Comparison of ENCODE assay signal across 9 mouse cellular contexts in genomic region chr4:116175711-116176542, GRCm38 (mm10). TPM values are rescaled to one million over a fixed set of nuclear protein-coding genes. Genes with fewer than 3 reads are reported as not detected.
A peak's percentile ranks its signal among the peaks of the same experiment; 100 is the strongest.
DNase-seq lines count a peak whose midpoint lies in the region; ATAC-seq and TF ChIP-seq lines count a peak whose summit lies in the region.
"Had no signal": no experiment of that assay in that cellular context is flagged by ENCODE, and none has a peak within 500 bp of the region (broad histone marks: within the 10 kb centered on the region; RNA-seq: fewer than 3 reads in every experiment).

No protein-coding gene starts in this region.

- no peaks in the 10 kb centered on the region for H3K9me3 ChIP-seq in kidney, embryonic 16.5 days (ENCODE audit: low read length)
- H3K9me3 ChIP-seq in forebrain, postnatal 0 days (ENCODE audit: low read length), result no peaks in the 10 kb centered on the region
- H3K9me3 ChIP-seq in limb, embryonic 12.5 days, result no peaks in the 10 kb centered on the region
- H3K9me3 ChIP-seq in neural tube, embryonic 14.5 days (ENCODE audit: control insufficient read depth, low read length), result no peaks in the 10 kb centered on the region

- no peak for DNase-seq in kidney, adult 9 months
- peak; percentile 66 for DNase-seq in c-Kit-positive CD71-positive TER-119-negative erythroid progenitor cells, embryonic 14.5 days (ENCODE audit: low read depth)
- peak; percentile 66 for DNase-seq in forebrain, postnatal 0 days
- DNase-seq in ovary, adult 18-20 months (ENCODE audit: low spot score), result no peak
- DNase-seq in thymus, postnatal 0 days (ENCODE audit: low spot score), result no peak

- 63% methylated on average over 7 of the region's 7 CpGs for WGBS in kidney, embryonic 16.5 days
- 55% methylated on average over 7 of the region's 7 CpGs for WGBS in forebrain, postnatal 0 days
- 66% methylated on average over 7 of the region's 7 CpGs for WGBS in limb, embryonic 12.5 days
- 70% methylated on average over 7 of the region's 7 CpGs for WGBS in neural tube, embryonic 14.5 days

- H3K4me2 ChIP-seq in kidney, embryonic 16.5 days (replicated peaks; ENCODE audit: low read depth, low read length), result peak overlapping the region; percentile 47
- H3K4me2 ChIP-seq in forebrain, postnatal 0 days (ENCODE audit: low read depth), result peak overlapping the region; percentile 44
- peak overlapping the region; percentile 26; the same call in 1 of the 2 replicates for H3K4me2 ChIP-seq in limb, embryonic 12.5 days
- 0 out of 2 replicates have a peak overlapping the region, but pooled peaks have one; percentile 29 for H3K4me2 ChIP-seq in neural tube, embryonic 14.5 days (ENCODE audit: low read depth, low read length)

- no peaks in the 10 kb centered on the region for H3K27me3 ChIP-seq in kidney, embryonic 16.5 days (ENCODE audit: insufficient read depth, low read length)
- H3K27me3 ChIP-seq in forebrain, postnatal 0 days (ENCODE audit: insufficient read depth, low read length), result no peaks in the 10 kb centered on the region
- H3K27me3 ChIP-seq in limb, embryonic 12.5 days, result no peaks in the 10 kb centered on the region
- H3K27me3 ChIP-seq in neural tube, embryonic 14.5 days (ENCODE audit: control insufficient read depth, insufficient read depth, low read length), result no peaks in the 10 kb centered on the region

- ATAC-seq in kidney, embryonic 16.5 days (ENCODE audit: low FRiP score, low TSS enrichment), result no peak
- peak; percentile 88 for ATAC-seq in forebrain, postnatal 0 days
- ATAC-seq in limb, embryonic 12.5 days (ENCODE audit: insufficient number of reproducible peaks, insufficient read depth, low FRiP score, low TSS enrichment, low read depth), result no peak
- no peak for ATAC-seq in neural tube, embryonic 14.5 days (ENCODE audit: low read depth)

- H3K9ac ChIP-seq in kidney, embryonic 16.5 days (replicated peaks; ENCODE audit: low read length), result peak overlapping the region; percentile 64
- peak overlapping the region; percentile 43 for H3K9ac ChIP-seq in forebrain, postnatal 0 days
- no peak overlapping the region for H3K9ac ChIP-seq in limb, embryonic 12.5 days (replicated peaks)
- H3K9ac ChIP-seq in neural tube, embryonic 14.5 days (replicated peaks; ENCODE audit: low read depth, low read length), result no peak overlapping the region

- H3K4me1 ChIP-seq in kidney, embryonic 16.5 days (ENCODE audit: insufficient read depth, low read length), result peaks cover 37% of the 10 kb centered on the region
- peaks cover 13% of the 10 kb centered on the region; the same call in 1 of the 2 replicates for H3K4me1 ChIP-seq in forebrain, postnatal 0 days (ENCODE audit: insufficient read depth)
- peaks cover 29% of the 10 kb centered on the region for H3K4me1 ChIP-seq in limb, embryonic 12.5 days (replicated peaks)
- H3K4me1 ChIP-seq in neural tube, embryonic 14.5 days (ENCODE audit: control insufficient read depth, insufficient read depth, low read length), result no peaks in the 10 kb centered on the region

- no peak for TF ChIP-seq CTCF in forebrain, postnatal 0 days (IDR thresholded peaks at IDR 0.05; ENCODE audit: low read depth)

- H3K27ac ChIP-seq in kidney, embryonic 16.5 days (ENCODE audit: low read length), result peak overlapping the region; percentile 96
- H3K27ac ChIP-seq in forebrain, postnatal 0 days (ENCODE audit: low read depth, low read length), result peak overlapping the region; percentile 77
- H3K27ac ChIP-seq in limb, embryonic 12.5 days, result no peak overlapping the region
- peak overlapping the region; percentile 52 for H3K27ac ChIP-seq in neural tube, embryonic 14.5 days (ENCODE audit: low read depth, low read length)

- H3K36me3 ChIP-seq in kidney, embryonic 16.5 days (ENCODE audit: insufficient read depth, low read length), result no peaks in the 10 kb centered on the region
- H3K36me3 ChIP-seq in forebrain, postnatal 0 days (ENCODE audit: insufficient read depth), result no peaks in the 10 kb centered on the region
- no peaks in the 10 kb centered on the region for H3K36me3 ChIP-seq in limb, embryonic 12.5 days
- H3K36me3 ChIP-seq in neural tube, embryonic 14.5 days (ENCODE audit: control insufficient read depth, insufficient read depth, low read length), result no peaks in the 10 kb centered on the region

- H3K4me3 ChIP-seq in kidney, embryonic 16.5 days (ENCODE audit: low read length), result peak overlapping the region; percentile 25; the same call in 1 of the 2 replicates
- H3K4me3 ChIP-seq in forebrain, postnatal 0 days (ENCODE audit: low read depth, low read length), result no peak overlapping the region
- no peak overlapping the region for H3K4me3 ChIP-seq in limb, embryonic 12.5 days (replicated peaks)
- no peak overlapping the region for H3K4me3 ChIP-seq in neural tube, embryonic 14.5 days (ENCODE audit: low read depth, low read length)

RNA-seq across cellular contexts. Expression of gene Gm49337, which starts 2.7 kb away (rescaled TPM):
- not detected in 2 replicates for polyA plus RNA-seq in kidney, embryonic 16.5 days (2015; fragmentation: Nextera tagmentation; extraction: Ambion mirVana)
- not detected in 2 replicates for total RNA-seq in forebrain, postnatal 0 days (2014; rRNA removed)
- not detected in 2 replicates for polyA plus RNA-seq in forebrain, postnatal 0 days (2015; fragmentation: Nextera tagmentation; extraction: Ambion mirVana)
- polyA plus RNA-seq in limb, embryonic 12.5 days (2016; fragmentation: Nextera tagmentation; extraction: Ambion mirVana), result not detected in 2 replicates
- not detected in 2 replicates for polyA plus RNA-seq in neural tube, embryonic 14.5 days (2014; fragmentation: Nextera tagmentation; extraction: Ambion mirVana)
- not detected in 2 replicates for polyA plus RNA-seq in thymus, postnatal 0 days (2015; fragmentation: Nextera tagmentation; extraction: Ambion mirVana)
- total RNA-seq: left cerebral cortex, postnatal 10 days had no signal

RNA-seq across cellular contexts. Expression of gene 1700042G07Rik, which starts 2.8 kb away (rescaled TPM):
- polyA plus RNA-seq in kidney, embryonic 16.5 days (2015; fragmentation: Nextera tagmentation; extraction: Ambion mirVana), result not detected in 2 replicates
- not detected in 2 replicates for total RNA-seq in forebrain, postnatal 0 days (2014; rRNA removed)
- not detected in 2 replicates for polyA plus RNA-seq in forebrain, postnatal 0 days (2015; fragmentation: Nextera tagmentation; extraction: Ambion mirVana)
- polyA plus RNA-seq in limb, embryonic 12.5 days (2016; fragmentation: Nextera tagmentation; extraction: Ambion mirVana), result not detected in 2 replicates
- polyA plus RNA-seq in neural tube, embryonic 14.5 days (2014; fragmentation: Nextera tagmentation; extraction: Ambion mirVana), result not detected in 2 replicates
- polyA plus RNA-seq in thymus, postnatal 0 days (2015; fragmentation: Nextera tagmentation; extraction: Ambion mirVana), result not detected in 2 replicates
- total RNA-seq: left cerebral cortex, postnatal 10 days had no signal

RNA-seq across cellular contexts. Expression of gene Tspan1, which starts 8.5 kb away (rescaled TPM):
- 2.8 and 4.8 TPM in 2 replicates for polyA plus RNA-seq in kidney, embryonic 16.5 days (2015; fragmentation: Nextera tagmentation; extraction: Ambion mirVana)
- total RNA-seq in forebrain, postnatal 0 days (2014; rRNA removed), result 0.29 TPM in 1 of 2 replicates, not detected in the other
- 0.07 TPM in 1 of 2 replicates, not detected in the other for polyA plus RNA-seq in forebrain, postnatal 0 days (2015; fragmentation: Nextera tagmentation; extraction: Ambion mirVana)
- polyA plus RNA-seq in limb, embryonic 12.5 days (2016; fragmentation: Nextera tagmentation; extraction: Ambion mirVana), result 0.10 and 0.16 TPM in 2 replicates
- polyA plus RNA-seq in neural tube, embryonic 14.5 days (2014; fragmentation: Nextera tagmentation; extraction: Ambion mirVana), result 0.09 TPM in 1 of 2 replicates, not detected in the other
- polyA plus RNA-seq in thymus, postnatal 0 days (2015; fragmentation: Nextera tagmentation; extraction: Ambion mirVana), result 3.2 and 4.1 TPM in 2 replicates

RNA-seq across cellular contexts. Expression of gene Lurap1, which starts 24.8 kb away (rescaled TPM):
- 3.8 and 3.9 TPM in 2 replicates for polyA plus RNA-seq in kidney, embryonic 16.5 days (2015; fragmentation: Nextera tagmentation; extraction: Ambion mirVana)
- 5.0 and 6.3 TPM in 2 replicates for total RNA-seq in forebrain, postnatal 0 days (2014; rRNA removed)
- 2.8 and 3.0 TPM in 2 replicates for polyA plus RNA-seq in forebrain, postnatal 0 days (2015; fragmentation: Nextera tagmentation; extraction: Ambion mirVana)
- 2.6 and 2.8 TPM in 2 replicates for polyA plus RNA-seq in limb, embryonic 12.5 days (2016; fragmentation: Nextera tagmentation; extraction: Ambion mirVana)
- polyA plus RNA-seq in neural tube, embryonic 14.5 days (2014; fragmentation: Nextera tagmentation; extraction: Ambion mirVana), result 2.1 and 2.9 TPM in 2 replicates
- polyA plus RNA-seq in thymus, postnatal 0 days (2015; fragmentation: Nextera tagmentation; extraction: Ambion mirVana), result 0.87 and 1.1 TPM in 2 replicates

RNA-seq across cellular contexts. Expression of gene Pik3r3, which starts 45.5 kb away (rescaled TPM):
- 21.9 and 22.2 TPM in 2 replicates for polyA plus RNA-seq in kidney, embryonic 16.5 days (2015; fragmentation: Nextera tagmentation; extraction: Ambion mirVana)
- total RNA-seq in forebrain, postnatal 0 days (2014; rRNA removed), result 41.5 and 51.3 TPM in 2 replicates
- polyA plus RNA-seq in forebrain, postnatal 0 days (2015; fragmentation: Nextera tagmentation; extraction: Ambion mirVana), result 21.5 and 30.8 TPM in 2 replicates
- 45.2 and 50.7 TPM in 2 replicates for polyA plus RNA-seq in limb, embryonic 12.5 days (2016; fragmentation: Nextera tagmentation; extraction: Ambion mirVana)
- 66.8 and 80.3 TPM in 2 replicates for polyA plus RNA-seq in neural tube, embryonic 14.5 days (2014; fragmentation: Nextera tagmentation; extraction: Ambion mirVana)
- 4.2 and 4.7 TPM in 2 replicates for polyA plus RNA-seq in thymus, postnatal 0 days (2015; fragmentation: Nextera tagmentation; extraction: Ambion mirVana)

Comparison
In these comparisons a context has a peak if more than half of its experiments do, and no peak if none do; other contexts are left out.
1. H3K9ac ChIP-seq: peak in kidney, embryonic 16.5 days (single experiment) and forebrain, postnatal 0 days (single experiment); none in limb, embryonic 12.5 days (single experiment) and neural tube, embryonic 14.5 days (single experiment).
2. DNase-seq: peak in c-Kit-positive CD71-positive TER-119-negative erythroid progenitor cells, embryonic 14.5 days (single experiment) and forebrain, postnatal 0 days (single experiment); none in kidney, adult 9 months (single experiment), ovary, adult 18-20 months (single experiment) and thymus, postnatal 0 days (single experiment).
3. Peak in every context shown above with its lines, with median percentiles within 50 percentile points of each other: H3K4me2 ChIP-seq.